Mouse (Mus musculus) spleen, adult 18-20 months (tissue): ENCODE measurements around the gene AI593442.

ENCODE experiments used
- DNase-seq, 2 experiments: peaks; one replicate each; pipeline ENCODE4 v3.0.0; 2022; ENCODE audit warnings: mixed read lengths in 2 of 2

The AI593442 gene

DNA sequence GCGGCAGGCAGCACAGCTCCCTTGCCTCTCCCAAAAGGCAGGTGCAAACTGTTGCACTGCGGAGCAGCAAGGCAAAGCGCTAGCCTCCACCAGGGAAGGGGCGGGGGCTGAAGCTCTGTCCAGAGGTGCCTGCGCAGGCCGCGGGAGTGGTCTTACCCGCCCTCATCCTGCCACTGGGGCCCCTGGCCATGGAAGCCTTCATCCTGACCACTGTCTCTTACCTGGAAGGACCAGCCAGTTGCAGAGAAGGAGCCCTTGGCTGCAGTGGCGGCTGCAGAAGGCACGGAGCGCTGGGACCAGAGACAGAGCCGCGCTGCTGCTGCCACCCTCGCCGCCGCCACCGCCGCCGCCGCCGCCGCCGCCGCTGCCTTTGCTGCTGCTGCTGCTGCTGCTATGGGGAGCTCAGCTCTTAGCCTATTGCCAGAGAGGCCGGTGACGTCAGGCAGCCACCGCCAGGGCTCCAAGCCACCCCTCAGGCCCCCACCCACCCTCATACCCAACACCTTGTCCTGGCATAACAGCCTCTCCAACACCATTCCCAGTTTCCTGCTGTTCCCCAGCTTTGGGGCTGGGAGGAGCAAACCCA, at the start of gene AI593442:
Gene AI593442, minus strand, starts transcription at position 419 of the 586 bp plus-strand sequence.
- DNase-seq = no peak

GRCm38 (mm10) chr9:52728806-52729205, 49.2 kb upstream of the AI593442 start:
- no peak for DNase-seq

GRCm38 (mm10) chr9:52722626-52723025, 43.0 kb upstream of the AI593442 start:
- no peak for DNase-seq

DNA sequence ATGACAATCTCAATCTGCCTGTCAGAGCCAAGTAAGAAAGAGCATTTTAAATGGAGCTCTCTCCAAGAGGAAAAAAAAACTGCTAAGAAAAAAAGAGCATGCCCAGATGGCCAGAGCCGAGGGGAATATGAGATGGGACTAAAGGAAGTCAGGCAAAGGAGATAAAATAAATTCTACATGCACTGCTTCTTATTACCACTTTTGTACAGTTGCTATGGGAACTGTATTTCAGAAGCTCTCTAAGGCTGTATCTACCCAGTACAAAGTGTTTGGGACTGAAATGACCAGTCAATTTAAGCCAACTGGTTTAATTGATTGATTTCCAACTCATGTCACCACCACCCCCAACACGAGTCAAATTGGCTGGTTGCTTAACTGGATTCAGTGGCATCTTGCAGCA, 40.0 kb upstream of the AI593442 start:
- no peak for DNase-seq

DNA sequence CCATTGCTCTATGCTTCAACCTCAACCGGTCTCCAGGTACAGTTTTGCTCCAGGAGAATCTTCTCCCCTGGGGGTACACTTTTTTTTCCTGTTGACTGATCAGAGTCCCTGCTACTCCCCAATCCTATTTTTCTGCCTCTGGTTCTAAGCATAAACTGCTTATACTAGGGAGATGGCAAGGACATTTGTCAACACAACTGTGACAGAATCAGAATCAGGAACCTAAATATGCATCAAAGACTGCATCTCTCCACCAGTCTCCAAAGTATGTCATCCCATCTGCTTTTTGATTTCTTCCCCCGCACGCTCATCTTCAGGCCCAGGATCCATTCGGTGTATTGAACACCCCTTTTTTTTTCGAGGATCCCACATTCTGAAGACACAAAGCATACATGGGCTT, 456 bp upstream of the AI593442 start:
- no peak for DNase-seq

GRCm38 (mm10) chr9:52678839-52679215, 753 bp downstream of the AI593442 start:
- DNase-seq = no peak

DNA sequence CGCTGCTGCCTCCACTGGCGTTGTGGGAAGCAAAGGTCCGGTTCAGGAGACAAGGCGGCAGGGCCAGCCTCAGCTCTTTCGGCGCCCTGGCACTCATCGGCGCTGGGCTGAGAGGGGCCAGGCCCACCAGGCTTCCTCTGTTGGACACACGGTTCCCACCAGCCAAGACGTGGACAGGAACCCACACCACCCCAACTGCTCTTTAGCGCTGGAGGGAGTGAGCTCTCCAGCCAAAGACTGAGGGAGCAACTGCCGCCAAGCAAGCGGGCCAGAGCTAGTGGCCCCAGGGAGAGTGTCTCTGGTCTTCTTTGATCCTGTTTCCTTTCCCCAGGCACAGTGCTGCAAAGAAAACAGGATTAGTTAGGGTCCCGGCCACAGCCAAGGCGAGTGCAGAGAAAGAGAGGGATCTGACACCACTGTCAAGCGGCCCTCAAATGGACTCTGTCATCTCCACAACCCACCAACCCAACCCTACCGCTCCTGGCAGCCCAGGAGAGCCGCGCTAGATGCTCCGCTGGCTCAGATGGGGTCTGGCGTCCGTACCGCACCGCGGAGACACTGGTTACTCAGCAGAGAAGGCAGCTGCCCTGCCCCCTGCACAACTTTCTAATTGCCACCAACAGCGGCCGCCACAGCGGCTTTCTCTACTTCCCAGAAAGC, 1.3 kb downstream of the AI593442 start:
- no peak for DNase-seq

- no peak for DNase-seq
Observed at GRCm38 (mm10) chr9:52676587-52676986, 3.0 kb downstream of the AI593442 start.

- DNase-seq = no peak
Observed at GRCm38 (mm10) chr9:52675937-52676336, 3.6 kb downstream of the AI593442 start.

DNA sequence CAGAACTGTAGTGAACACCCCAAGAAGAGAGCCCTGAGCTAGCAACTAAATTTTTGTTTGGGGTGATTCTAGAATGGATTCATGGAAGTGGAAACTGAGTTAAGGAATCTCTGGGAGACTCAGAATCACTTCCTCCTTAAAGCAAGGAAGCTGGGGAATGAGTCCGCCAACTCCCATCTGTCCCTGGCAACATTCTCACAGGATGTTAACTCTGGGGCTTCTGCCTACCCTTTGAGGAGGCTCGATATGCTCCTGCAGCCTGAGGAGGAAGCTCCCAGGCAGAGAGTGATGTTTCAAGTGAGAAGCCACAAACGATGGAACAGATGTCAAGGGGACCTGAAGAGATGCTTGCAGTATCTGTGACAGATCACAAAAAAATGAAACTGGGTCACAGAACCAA, 18.2 kb downstream of the AI593442 start:
- no peak for DNase-seq

GRCm38 (mm10) chr9:52650341-52650951, 29.1 kb downstream of the AI593442 start:
- DNase-seq = no peak

GRCm38 (mm10) chr9:52645312-52645711, 34.3 kb downstream of the AI593442 start:
- no peak for DNase-seq

- no peak for DNase-seq
Observed at GRCm38 (mm10) chr9:52644626-52645025, 35.0 kb downstream of the AI593442 start.

DNA sequence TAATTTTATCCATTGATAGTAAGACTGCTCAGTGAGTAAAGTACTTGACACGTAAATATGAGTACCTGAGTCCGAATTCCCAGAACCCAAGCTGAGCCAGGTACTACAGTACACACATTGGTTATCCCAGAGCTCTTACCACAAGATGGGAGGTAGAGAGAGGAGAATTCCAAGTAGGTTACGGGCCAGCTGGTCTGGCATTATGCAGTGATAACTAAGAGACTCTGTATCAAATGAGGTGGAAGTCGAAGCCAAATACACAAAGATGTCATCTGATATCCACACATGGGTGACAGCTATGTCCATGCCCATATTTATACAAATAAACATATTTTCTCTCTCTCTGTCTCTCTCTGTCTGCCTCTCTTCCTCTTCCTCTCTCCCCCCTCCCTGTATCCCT, 35.4 kb downstream of the AI593442 start:
- no peak for DNase-seq

- no peak for DNase-seq
Observed at GRCm38 (mm10) chr9:52635991-52636390, 43.6 kb downstream of the AI593442 start.

GRCm38 (mm10) chr9:52623926-52624325, 55.7 kb downstream of the AI593442 start:
- DNase-seq = no peak
